Mouse (Mus musculus) C2C12 (cell line): ENCODE results near the gene Tiam2.

Experiments
- CEBPB ChIP-seq: IDR thresholded peaks from one replicate; pipeline ENCODE4 v1.6.1; 2011; ENCODE audit warnings: low read depth, mild to moderate bottlenecking, control low read depth, moderate library complexity
- CTCF ChIP-seq: IDR thresholded peaks from one replicate; pipeline ENCODE4 v1.5.1; 2011; ENCODE audit not compliant: control insufficient read depth, insufficient read depth, insufficient read length
- MAX ChIP-seq: IDR thresholded peaks from one replicate; pipeline ENCODE4 v1.6.1; 2011; ENCODE audit warnings: mild to moderate bottlenecking, control low read depth
- MYOD1 ChIP-seq: IDR thresholded peaks from one replicate; pipeline ENCODE4 v1.6.1; 2011; ENCODE audit warnings: low read depth; ENCODE audit not compliant: control insufficient read depth, insufficient read length
- MYOG ChIP-seq: IDR thresholded peaks from one replicate; pipeline ENCODE4 v1.6.1; 2011; ENCODE audit not compliant: control insufficient read depth, insufficient read length; ENCODE audit errors: extremely low read depth

DNA sequence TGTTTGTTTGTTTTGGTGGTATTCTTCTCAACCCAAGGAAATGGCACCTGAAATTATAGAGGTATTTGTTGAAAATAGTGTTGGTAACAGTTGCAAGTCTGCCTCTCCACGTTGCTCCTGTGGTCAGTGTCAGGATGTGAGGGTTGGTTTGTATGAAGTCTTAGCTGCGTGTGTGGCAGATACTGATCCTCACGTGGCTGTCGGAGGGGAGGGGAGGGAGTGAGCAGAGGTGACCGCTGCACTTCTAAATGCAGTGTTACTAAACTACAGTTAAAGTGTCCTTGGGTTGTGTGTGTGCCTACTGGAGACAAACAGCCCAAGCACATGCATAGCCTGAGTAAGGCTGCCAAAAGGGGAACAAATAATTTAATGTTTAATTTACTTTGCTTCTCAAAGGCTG is 164.7 kb downstream of the Tiam2 start:
- TF ChIP-seq CTCF = no peak
- TF ChIP-seq CEBPB = no peak
- TF ChIP-seq MYOG = no peak
- TF ChIP-seq MYOD1 = no peak
- no peak for TF ChIP-seq MAX
